Mouse (Mus musculus) spleen, adult 18-20 months (tissue): Measurements from ENCODE around the gene Rassf5.

ENCODE experiments used
- DNase-seq, 2 experiments: peaks; one replicate each; pipeline ENCODE4 v3.0.0; 2022; ENCODE audit warnings: mixed read lengths in 2 of 2

Rassf5 gene

GRCm38 (mm10) chr1:131245089-131245856 is at the start of gene Rassf5:
Gene Rassf5, minus strand, starts transcription at chr1:131245258.
- DNase-seq, result peak; percentile 59 to 75

GRCm38 (mm10) chr1:131293922-131294250 is 48.8 kb upstream of the Rassf5 start:
- DNase-seq, result no peak

GRCm38 (mm10) chr1:131293221-131293921 is 48.3 kb upstream of the Rassf5 start:
- no peak for DNase-seq

GRCm38 (mm10) chr1:131290648-131291047 is 45.6 kb upstream of the Rassf5 start:
- DNase-seq, result peak in 1 of 2 experiments; percentile 70

- no peak for DNase-seq
Observed at GRCm38 (mm10) chr1:131288938-131289337, 43.9 kb upstream of the Rassf5 start.

- DNase-seq, result no peak
Observed at GRCm38 (mm10) chr1:131287267-131287666, 42.2 kb upstream of the Rassf5 start.

- no peak for DNase-seq
Observed at GRCm38 (mm10) chr1:131286803-131287202, 41.7 kb upstream of the Rassf5 start.

- no peak for DNase-seq
Observed at GRCm38 (mm10) chr1:131284616-131285015, 39.6 kb upstream of the Rassf5 start.

- no peak for DNase-seq
Observed at GRCm38 (mm10) chr1:131284167-131284566, 39.1 kb upstream of the Rassf5 start.

GRCm38 (mm10) chr1:131281731-131282130 is 36.7 kb upstream of the Rassf5 start:
- no peak for DNase-seq

GRCm38 (mm10) chr1:131280280-131280679 is 35.2 kb upstream of the Rassf5 start:
- no peak for DNase-seq

- DNase-seq, result no peak
Observed at GRCm38 (mm10) chr1:131279456-131279776, 34.4 kb upstream of the Rassf5 start, which contains the start of gene Ikbke. Gene Ikbke, minus strand, starts transcription at chr1:131279606.

GRCm38 (mm10) chr1:131278606-131279455 is 33.8 kb upstream of the Rassf5 start:
- DNase-seq, result peak in 1 of 2 experiments; percentile 30

- no peak for DNase-seq
Observed at GRCm38 (mm10) chr1:131276831-131277230, 31.8 kb upstream of the Rassf5 start.

- no peak for DNase-seq
Observed at GRCm38 (mm10) chr1:131275577-131275976, 30.5 kb upstream of the Rassf5 start.

GRCm38 (mm10) chr1:131274725-131275539 is 29.9 kb upstream of the Rassf5 start:
- DNase-seq, result no peak

- peak in 1 of 2 experiments; percentile 73 for DNase-seq
Observed at GRCm38 (mm10) chr1:131269797-131270578, 24.9 kb upstream of the Rassf5 start.

- DNase-seq, result no peak
Observed at GRCm38 (mm10) chr1:131268776-131269175, 23.7 kb upstream of the Rassf5 start.

- no peak for DNase-seq
Observed at GRCm38 (mm10) chr1:131263905-131264304, 18.8 kb upstream of the Rassf5 start.

- DNase-seq, result peak; percentile 35 to 66
Observed at GRCm38 (mm10) chr1:131260309-131260656, 15.2 kb upstream of the Rassf5 start.

- DNase-seq, result no peak
Observed at GRCm38 (mm10) chr1:131259632-131260308, 14.7 kb upstream of the Rassf5 start.
